Mouse (Mus musculus) heart, postnatal 0 days (tissue): Measurements from ENCODE around the gene Lcn9.
A peak's percentile ranks its signal among the peaks of the same experiment; 100 is the strongest.

Source experiments
- CTCF ChIP-seq: IDR thresholded peaks from 2 replicates; pipeline ENCODE4 v1.5.1; 2016; ENCODE audit warnings: antibody characterized with exemption, control low read depth, low read depth
- EP300 ChIP-seq: IDR thresholded peaks from 2 replicates; pipeline ENCODE4 v1.6.1; 2016; ENCODE audit warnings: antibody characterized with exemption, low read depth

DNA sequence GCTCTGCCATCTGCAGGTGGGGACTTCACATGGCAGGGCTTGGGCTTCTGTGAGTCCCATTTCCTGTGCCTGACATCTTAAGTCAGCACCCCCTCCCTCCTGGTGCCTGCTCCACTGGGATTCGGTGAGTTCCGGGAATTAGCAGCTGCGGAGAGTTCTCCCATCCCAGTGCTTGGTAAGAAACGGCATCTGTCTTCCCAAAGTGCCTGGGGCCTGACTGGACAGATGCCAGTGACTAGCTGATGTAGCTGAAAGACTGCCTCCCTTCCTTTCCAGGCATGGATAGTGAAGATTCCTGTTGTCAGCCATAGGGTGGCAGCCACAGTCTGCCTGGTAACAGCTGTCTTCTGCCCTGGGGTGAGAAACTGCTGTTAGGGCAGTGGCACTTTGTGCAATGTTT lies 42.5 kb downstream of the Lcn9 start:
- TF ChIP-seq CTCF = 0 out of 2 replicates have a peak, but pooled peaks have one; percentile 13
- no peak for TF ChIP-seq EP300
